Mouse (Mus musculus): ENCODE measurements around the gene Crybg3.

DNA sequence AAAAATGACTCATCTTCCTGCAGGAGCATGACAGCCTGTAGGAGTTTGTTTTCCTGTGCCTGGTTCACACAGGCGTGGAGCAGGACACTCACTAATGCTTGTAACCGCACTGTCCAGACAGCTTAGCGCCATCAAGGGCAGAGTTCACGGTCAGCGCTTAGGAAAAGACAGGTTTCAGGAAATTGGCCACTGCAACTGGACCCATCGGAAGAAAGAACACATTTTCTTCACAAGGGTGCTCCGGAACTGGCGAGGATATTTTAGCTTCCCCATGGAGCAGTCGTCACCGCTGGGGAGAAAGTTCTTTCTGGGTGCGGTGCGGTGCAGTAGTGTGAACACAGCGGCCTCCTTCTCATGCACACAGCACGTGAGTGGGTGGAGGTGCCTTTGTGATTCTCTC, 107.6 kb downstream of the Crybg3 start:
- TF ChIP-seq CTCF (IDR thresholded peaks at IDR 0.05; ENCODE audit: borderline replicate concordance, insufficient read depth, low read depth, low read length) (no peak), POLR2A (IDR thresholded peaks at IDR 0.05; ENCODE audit: borderline replicate concordance, insufficient read depth, low read length) (no peak)

Measured in cerebellum, adult 2 months (tissue).